Mouse (Mus musculus) stomach, postnatal 0 days (tissue): ENCODE results near the gene Gla.
"Not testable (repeated sequence)": the region's sequence is repeated elsewhere in the genome, so short reads cannot be mapped to it uniquely, and the experiment has no call there.

ENCODE experiments used
- CTCF ChIP-seq: IDR thresholded peaks from 2 replicates; pipeline ENCODE4 v1.5.1; 2016; ENCODE audit warnings: antibody characterized with exemption, low read depth, mild to moderate bottlenecking, moderate library complexity
- EP300 ChIP-seq: optimal IDR thresholded peaks from 2 replicates; pipeline ENCODE3; 2016; ENCODE audit warnings: antibody characterized with exemption

- peak; percentile 49 for TF ChIP-seq CTCF
- not testable (repeated sequence) for TF ChIP-seq EP300
Measured at GRCm38 (mm10) chrX:134539795-134540194, 61.1 kb downstream of the Gla start.
